Mouse (Mus musculus) hindbrain, embryonic 10.5 days (tissue): ENCODE results near the gene Gpr152. TPM values are rescaled to one million over a fixed set of nuclear protein-coding genes. Genes with fewer than 3 reads are reported as not detected.

ENCODE experiments used
- DNase-seq: peaks from one replicate; pipeline ENCODE4 v3.0.0-alpha.2; 2017; ENCODE audit warnings: low spot score
- H3K27ac ChIP-seq: fragments of 300-500 bp; sonication (generic); 2 replicates; pipeline ENCODE4 v1.5.1; 2016; ENCODE audit warnings: mild to moderate bottlenecking, moderate library complexity
- H3K27me3 ChIP-seq: fragments of 300-500 bp; sonication (generic); 2 replicates; pipeline ENCODE4 v1.6.1; 2016; ENCODE audit warnings: mild to moderate bottlenecking; ENCODE audit not compliant: poor library complexity, insufficient read depth, severe bottlenecking
- H3K36me3 ChIP-seq: fragments of 300-500 bp; sonication (generic); 2 replicates; pipeline ENCODE4 v1.6.1; 2016; ENCODE audit warnings: mild to moderate bottlenecking, moderate library complexity
- H3K4me1 ChIP-seq: fragments of 300-500 bp; sonication (generic); replicated peaks from 2 replicates; pipeline ENCODE4 v1.6.1; 2016; ENCODE audit warnings: mild to moderate bottlenecking
- H3K4me3 ChIP-seq: fragments of 300-500 bp; sonication (generic); 2 replicates; pipeline ENCODE4 v1.5.1; 2016; ENCODE audit warnings: mild to moderate bottlenecking, moderate library complexity
- H3K9me3 ChIP-seq: fragments of 300-500 bp; sonication (generic); 2 replicates; pipeline ENCODE4 v1.6.1; 2016; ENCODE audit warnings: mild to moderate bottlenecking, moderate library complexity
- WGBS: fragments of 180-500 bp; shearing (Covaris S2); methylation state at CpG from one replicate; pipeline ENCODE4 v1.1.7; 2016; 5-methylcytosine and 5-hydroxymethylcytosine counted together
- polyA plus RNA-seq: library from polyadenylated mRNA; unstranded; fragments of >200 nt; fragmentation: Nextera tagmentation; extraction: Ambion mirVana; gene quantifications from 2 replicates; pipeline ENCODE4 v1.2.1, GENCODE M21; 2016

Gene Gpr152
- polyA plus RNA-seq, 1 experiment from 2014 or later, result not detected

DNA sequence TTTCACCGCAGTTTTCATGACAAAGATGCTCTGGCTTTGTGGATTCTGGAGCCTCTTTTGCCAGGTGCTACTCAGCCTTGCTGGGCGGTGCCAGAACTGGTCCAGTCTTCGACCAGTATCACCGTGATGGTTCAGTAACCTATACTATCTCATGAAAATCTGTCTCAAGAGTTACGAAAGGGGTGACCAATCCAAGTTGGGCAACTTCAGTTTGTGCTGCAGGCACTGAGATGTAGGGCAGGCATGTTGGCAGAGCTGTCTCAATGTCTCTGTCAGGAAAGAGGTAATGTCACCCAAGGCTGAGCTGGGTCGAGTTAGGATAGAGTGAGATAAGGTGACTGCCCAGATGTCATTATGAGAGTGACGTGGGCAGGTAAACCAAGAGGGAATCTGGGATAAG is 40.8 kb downstream of the Gpr152 start:
- 88% methylated on average over 7 of the region's 7 CpGs for WGBS
- H3K4me1 ChIP-seq, result peaks cover 31% of the 10 kb centered on the region
- peaks cover 3% of the 10 kb centered on the region; the same call in 1 of the 2 replicates for H3K27me3 ChIP-seq
- no peak overlapping the region for H3K4me3 ChIP-seq
- no peaks in the 10 kb centered on the region for H3K36me3 ChIP-seq
- DNase-seq, result no peak
- H3K27ac ChIP-seq, result no peak overlapping the region
- H3K9me3 ChIP-seq, result no peaks in the 10 kb centered on the region

DNA sequence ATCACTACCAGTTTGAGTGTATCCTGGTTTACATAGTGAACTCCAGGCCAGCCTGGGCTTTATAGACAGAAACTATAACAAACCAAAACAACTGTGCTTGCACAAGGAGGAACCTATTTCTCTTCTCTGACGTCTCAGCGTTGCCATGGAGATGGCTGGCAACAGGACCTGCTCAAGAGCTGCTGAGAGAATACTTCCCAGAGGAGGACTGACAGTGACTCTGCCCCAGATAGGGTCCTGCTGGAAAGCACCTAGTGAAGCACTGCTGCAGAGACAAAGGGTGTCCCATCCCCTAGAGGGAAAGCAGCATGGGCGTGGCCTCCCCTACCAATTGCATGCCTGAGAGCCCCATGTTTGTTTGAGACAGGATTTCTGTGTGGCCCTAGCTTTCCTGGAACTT is 42.3 kb downstream of the Gpr152 start:
- Histone ChIP-seq H3K27me3 (peaks cover under 1% of the 10 kb centered on the region; the same call in 1 of the 2 replicates), H3K27ac (peak overlapping the region; percentile 23; the same call in 1 of the 2 replicates), H3K9me3 (no peaks in the 10 kb centered on the region), H3K4me1 (peaks cover 28% of the 10 kb centered on the region), H3K36me3 (no peaks in the 10 kb centered on the region), H3K4me3 (no peak overlapping the region)
- 34% methylated on average over 3 of the region's 3 CpGs for WGBS
- DNase-seq, result no peak

DNA sequence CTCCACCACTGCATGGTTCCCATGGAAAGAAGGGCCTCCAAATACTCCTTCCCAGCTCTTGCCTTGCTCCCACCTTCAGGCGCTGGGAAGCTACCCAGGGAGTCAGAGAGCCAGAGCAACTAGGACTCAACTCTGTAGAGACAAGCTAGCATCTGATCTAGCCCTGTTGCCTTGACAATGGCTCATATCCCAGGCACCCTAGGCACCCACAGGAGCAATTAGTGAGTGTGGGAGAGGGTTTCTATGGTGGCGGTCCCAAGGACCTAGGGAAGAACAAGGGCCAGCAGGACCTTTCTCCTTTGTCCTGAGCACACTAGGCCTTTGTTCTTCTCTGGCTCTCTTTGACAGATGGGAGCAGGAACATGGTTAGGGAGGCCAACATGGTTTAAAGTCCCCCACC is 44.1 kb downstream of the Gpr152 start:
- Histone ChIP-seq H3K27me3 (no peaks in the 10 kb centered on the region), H3K9me3 (no peaks in the 10 kb centered on the region), H3K27ac (peak overlapping the region; percentile 37), H3K4me1 (peaks cover 28% of the 10 kb centered on the region), H3K4me3 (no peak overlapping the region; the same call in 1 of the 2 replicates), H3K36me3 (no peaks in the 10 kb centered on the region)
- no peak for DNase-seq
- 74% methylated on average over 2 of the region's 2 CpGs for WGBS

DNA sequence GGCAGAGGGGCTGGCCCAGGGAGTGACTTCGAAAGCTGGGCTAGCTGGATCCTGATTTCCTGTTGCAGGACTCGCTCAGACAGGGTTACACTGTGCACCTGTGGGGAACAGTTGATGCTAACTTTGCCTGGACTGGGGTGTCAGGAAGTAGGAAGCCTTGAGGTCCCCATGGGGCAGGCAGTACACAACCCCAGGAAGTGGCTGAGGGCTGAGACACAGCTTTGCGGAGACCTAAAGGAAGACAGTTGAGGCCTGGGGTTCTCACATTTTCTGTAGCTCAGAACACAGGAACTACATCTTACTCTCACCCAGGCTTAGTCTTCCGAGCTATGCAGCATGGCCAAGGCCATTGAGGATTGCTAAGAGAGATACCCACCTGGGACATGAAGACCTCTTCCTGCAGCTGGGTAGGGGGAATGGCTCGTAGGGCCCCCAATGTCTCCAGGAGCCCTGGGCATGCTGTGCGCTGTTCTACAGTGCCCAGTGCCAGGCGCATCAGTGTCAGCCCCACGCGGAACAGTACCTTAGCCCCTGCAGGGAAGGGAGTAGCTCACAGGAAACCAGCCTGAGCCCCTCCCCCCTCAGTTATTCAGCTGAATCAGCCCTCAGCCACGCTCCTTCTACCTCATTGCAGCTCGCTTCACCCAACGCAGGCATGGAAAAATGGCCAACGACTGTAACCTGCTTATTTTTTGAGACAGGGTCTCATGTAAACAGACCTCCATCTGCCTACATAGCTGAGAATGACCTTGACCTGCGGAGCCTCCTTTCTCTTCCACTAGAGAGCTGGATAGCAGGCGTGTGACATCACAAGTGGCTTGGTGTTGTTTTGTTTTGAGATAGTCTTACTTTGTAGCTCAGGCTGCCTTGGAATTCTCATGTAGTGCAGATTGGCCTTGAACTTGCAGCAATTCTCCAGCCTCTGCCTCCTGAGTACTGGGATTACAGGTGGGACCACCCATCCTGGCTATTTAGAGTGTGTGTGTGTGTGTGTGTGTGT is 45.7 kb downstream of the Gpr152 start:
- no peak for DNase-seq
- Histone ChIP-seq H3K36me3 (no peaks in the 10 kb centered on the region), H3K27me3 (no peaks in the 10 kb centered on the region), H3K4me1 (peaks cover 28% of the 10 kb centered on the region), H3K4me3 (no peak overlapping the region), H3K27ac (peak overlapping the region; percentile 16; the same call in 1 of the 2 replicates), H3K9me3 (no peaks in the 10 kb centered on the region)
- WGBS, result 61% methylated on average over 15 of the region's 15 CpGs

DNA sequence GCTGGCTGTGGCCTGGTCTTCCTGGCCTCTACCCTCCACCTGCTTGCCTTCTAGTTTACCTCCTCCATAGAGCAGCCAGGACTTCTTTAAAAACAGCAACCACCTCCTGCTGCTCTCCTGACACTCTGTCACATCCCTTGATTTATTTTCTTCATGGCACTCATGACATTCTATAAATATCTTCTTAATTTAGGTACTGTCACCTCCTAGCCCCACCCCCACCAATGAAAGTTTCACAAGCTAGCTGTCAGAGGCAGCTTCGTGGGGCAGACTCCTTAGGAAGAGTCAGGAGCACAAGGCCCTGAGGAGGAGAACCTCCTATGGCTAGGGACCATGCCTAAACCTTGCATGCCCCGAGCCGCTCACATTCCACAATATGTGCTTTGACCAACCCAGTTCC is 47.7 kb downstream of the Gpr152 start:
- no peak for DNase-seq
- no peaks in the 10 kb centered on the region for H3K27me3 ChIP-seq
- 76% methylated on average over 3 of the region's 3 CpGs for WGBS
- H3K9me3 ChIP-seq, result no peaks in the 10 kb centered on the region
- H3K27ac ChIP-seq, result no peak overlapping the region
- H3K4me1 ChIP-seq, result peaks cover 36% of the 10 kb centered on the region
- H3K4me3 ChIP-seq, result no peak overlapping the region
- H3K36me3 ChIP-seq, result no peaks in the 10 kb centered on the region

DNA sequence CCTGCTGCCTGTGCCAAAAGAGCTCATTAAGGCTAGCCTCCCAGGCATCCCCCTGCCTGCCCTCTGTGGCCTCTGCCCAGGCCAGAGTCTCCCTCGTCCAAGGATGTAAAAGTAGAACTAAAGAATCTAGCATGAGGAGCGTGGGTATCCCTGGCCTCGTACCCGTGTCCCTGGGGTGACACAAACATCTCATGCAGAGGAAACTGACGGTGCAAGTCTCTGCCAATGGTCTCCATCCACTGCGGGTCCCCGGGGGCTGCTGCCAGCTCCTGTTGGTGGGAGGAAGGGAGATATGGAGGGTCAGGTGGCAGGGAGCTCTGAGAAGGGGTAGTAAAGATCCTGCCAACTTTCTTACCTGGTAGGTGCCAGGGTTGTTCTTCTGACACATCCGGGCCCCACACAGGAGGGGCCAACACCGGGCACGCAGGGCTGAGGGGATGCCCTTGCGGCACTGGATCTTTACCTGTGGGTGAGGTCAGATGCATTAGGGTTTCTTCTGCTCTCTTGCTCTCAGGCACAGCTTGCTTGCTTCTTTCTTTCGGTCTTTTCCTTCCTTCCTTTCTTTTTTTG is 49.5 kb downstream of the Gpr152 start:
- no peak for DNase-seq
- Histone ChIP-seq H3K4me3 (no peak overlapping the region), H3K9me3 (no peaks in the 10 kb centered on the region), H3K27ac (no peak overlapping the region), H3K36me3 (peaks cover 13% of the 10 kb centered on the region), H3K4me1 (peaks cover 45% of the 10 kb centered on the region), H3K27me3 (no peaks in the 10 kb centered on the region)
- WGBS, result 88% methylated on average over 12 of the region's 12 CpGs

DNA sequence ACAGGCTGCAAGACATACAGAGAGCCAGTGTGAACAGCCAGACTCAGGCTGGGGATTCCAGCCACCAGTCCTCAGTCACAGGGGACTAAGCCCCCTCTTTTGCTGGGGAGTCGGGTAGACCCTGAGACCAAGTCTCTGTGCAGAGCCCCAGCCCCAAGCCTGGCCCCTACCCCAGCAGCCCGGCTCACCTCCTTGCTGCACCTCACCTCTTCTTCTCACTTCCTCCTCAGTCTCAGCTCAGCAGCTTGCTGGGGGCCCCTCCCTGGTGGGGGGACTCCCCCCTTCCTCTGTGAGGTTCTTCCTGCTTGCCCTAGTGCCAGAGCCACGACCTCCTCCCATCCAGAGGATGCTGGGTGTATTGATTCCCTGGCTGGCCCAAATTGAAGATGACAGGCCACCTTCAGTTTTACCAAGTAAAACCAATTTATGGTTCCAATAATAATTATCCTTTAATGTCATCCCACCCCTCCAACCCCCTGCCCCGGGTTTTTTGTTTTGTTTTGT is 51.3 kb downstream of the Gpr152 start, which contains the start of gene Tbc1d10c:
Gene Tbc1d10c (minus strand): TSS at position 454 of the 504 bp plus-strand sequence.
- Histone ChIP-seq H3K4me3 (peak within 1 kb of the TSS; percentile 95), H3K36me3 (peaks cover 30% of the 10 kb centered on the region), H3K9me3 (no peaks in the 10 kb centered on the region), H3K27ac (peak within 1 kb of the TSS; percentile 97), H3K4me1 (peaks cover 35% of the 10 kb centered on the region), H3K27me3 (no peaks in the 10 kb centered on the region)
- 70% methylated on average over 4 of the region's 4 CpGs for WGBS
- DNase-seq, result no peak

DNA sequence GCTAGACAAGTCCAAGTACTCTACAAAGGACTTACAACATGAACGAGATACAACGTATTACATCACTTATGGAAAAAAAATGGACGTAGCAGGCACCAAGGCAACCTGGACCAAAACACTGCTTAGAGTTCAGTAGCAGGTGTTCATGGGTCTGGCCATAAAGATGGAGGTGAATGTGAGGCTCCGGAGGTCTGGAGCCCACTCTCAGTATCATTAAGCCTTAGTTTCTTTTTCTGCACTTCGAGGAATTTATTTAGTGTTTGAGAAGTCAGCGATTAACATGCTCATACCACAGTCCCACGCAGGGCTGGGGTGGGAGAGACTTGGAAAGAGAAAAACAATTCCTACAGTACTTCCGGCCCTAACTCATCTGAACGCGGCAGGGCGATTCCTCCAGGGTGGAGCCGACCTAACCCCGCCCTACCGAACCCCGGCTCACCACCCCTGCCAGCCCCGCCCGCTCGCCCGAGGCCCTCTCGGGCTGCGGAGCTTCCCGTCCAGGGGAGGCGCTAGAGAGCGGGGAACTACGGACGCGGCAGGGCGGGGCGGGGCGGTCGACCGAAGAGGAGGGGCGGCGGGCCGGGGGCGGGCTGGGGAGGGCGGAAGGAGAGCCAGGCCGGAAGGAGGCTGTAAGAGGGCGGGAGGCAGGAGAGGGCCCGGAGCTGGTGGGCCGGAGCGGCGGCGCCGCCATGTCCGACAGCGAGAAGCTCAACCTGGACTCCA is 52.1 kb downstream of the Gpr152 start, which contains the start of gene Ppp1ca:
Gene Ppp1ca (plus strand): TSS at position 538 of the 723 bp plus-strand sequence.
- WGBS, result 7% methylated on average over 46 of the region's 47 CpGs
- H3K4me3 ChIP-seq, result peak within 1 kb of the TSS; percentile 95
- H3K27me3 ChIP-seq, result no peaks in the 10 kb centered on the region
- DNase-seq, result peak; percentile 97
- H3K36me3 ChIP-seq, result peaks cover 38% of the 10 kb centered on the region
- H3K27ac ChIP-seq, result peak within 1 kb of the TSS; percentile 97
- H3K9me3 ChIP-seq, result no peaks in the 10 kb centered on the region
- peaks cover 42% of the 10 kb centered on the region for H3K4me1 ChIP-seq

DNA sequence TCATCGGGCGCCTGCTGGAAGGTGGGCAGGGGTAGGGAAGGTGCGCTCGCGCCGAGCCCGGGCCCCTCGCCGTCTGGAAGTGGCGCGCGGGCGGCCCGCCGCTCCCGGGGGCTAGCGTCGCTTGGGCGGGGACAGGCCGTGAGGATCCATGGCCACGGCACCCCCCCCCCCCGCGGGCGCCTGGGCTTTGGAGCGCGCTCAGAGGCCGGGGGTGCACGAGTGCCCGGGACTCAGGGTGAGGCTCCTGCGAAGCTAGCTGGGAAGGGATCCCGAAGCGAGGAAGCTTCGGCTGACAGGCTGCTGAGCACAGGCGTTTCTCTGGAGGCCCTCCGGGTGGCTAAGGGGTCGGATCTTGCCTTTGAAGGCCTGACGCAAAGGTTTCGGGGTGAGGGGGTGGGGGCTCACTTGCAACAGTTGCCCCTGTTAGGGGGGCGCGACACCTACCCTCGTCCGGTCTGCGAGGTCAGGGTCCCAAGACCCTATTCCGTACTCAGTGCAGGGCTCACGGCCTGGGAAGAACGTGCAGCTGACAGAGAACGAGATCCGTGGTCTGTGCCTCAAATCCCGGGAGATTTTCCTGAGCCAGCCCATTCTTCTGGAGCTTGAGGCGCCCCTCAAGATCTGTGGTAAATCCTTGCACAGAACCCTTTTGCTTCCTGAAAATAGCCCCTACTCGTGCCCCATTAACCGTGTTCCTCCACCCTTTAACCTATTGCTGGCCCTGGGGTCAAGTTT is 52.8 kb downstream of the Gpr152 start:
- no peaks in the 10 kb centered on the region for H3K9me3 ChIP-seq
- peaks cover 46% of the 10 kb centered on the region for H3K36me3 ChIP-seq
- peaks cover 43% of the 10 kb centered on the region for H3K4me1 ChIP-seq
- H3K27ac ChIP-seq, result peak overlapping the region; percentile 97
- DNase-seq, result no peak
- 1% methylated on average over 52 of the region's 52 CpGs for WGBS
- peak overlapping the region; percentile 95 for H3K4me3 ChIP-seq
- H3K27me3 ChIP-seq, result no peaks in the 10 kb centered on the region

DNA sequence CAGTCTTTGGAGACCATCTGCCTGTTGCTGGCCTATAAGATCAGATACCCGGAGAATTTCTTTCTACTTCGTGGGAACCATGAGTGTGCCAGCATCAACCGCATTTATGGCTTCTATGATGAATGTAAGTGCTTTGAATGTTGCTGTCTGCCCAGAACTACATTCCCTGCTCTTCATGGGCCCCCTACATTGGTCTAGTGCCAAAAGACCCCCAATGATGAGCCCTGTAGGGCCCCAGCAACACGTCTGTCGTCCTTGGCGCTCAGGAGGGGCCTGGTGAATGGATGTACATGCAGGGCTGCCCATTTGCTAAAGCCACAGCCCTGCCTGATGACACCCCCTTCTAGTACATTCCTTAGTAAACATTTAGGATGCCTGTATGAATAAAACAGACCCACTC is 53.5 kb downstream of the Gpr152 start:
- no peak for DNase-seq
- Histone ChIP-seq H3K36me3 (peaks cover 53% of the 10 kb centered on the region), H3K27me3 (no peaks in the 10 kb centered on the region), H3K9me3 (no peaks in the 10 kb centered on the region), H3K4me3 (peak overlapping the region; percentile 95), H3K27ac (peak overlapping the region; percentile 97), H3K4me1 (peaks cover 43% of the 10 kb centered on the region)
- 72% methylated on average over 6 of the region's 6 CpGs for WGBS

DNA sequence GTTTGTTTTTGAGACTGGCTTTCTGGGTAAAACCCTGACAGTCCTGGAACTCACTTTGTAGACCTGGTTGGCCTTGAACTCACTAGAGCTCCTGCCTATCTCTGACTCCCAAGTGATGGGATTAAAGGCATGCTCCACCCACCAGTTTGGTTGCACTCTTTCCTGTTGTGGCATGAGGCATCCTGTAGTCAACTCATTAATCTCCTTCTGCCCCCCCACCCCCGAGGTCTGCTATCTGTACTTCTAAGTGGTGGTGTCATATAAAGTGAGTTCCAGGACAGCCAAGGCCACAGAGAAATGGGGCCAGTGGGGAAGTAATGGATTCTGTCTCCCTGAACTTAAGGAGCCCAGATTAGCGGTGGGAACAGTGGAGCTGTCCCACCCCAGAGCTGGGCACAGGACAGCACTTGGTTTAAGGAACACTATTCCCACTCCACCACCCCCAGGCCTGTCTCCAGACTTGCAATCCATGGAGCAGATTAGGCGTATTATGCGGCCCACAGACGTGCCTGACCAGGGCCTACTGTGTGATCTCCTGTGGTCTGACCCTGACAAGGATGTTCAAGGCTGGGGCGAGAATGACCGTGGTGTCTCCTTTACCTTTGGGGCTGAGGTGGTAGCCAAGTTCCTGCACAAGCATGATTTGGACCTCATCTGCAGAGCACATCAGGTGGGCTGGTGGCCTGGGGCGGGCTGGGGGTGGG is 54.6 kb downstream of the Gpr152 start:
- no peak for DNase-seq
- Histone ChIP-seq H3K27me3 (no peaks in the 10 kb centered on the region), H3K9me3 (no peaks in the 10 kb centered on the region), H3K27ac (no peak overlapping the region), H3K36me3 (peaks cover 63% of the 10 kb centered on the region), H3K4me3 (peak overlapping the region; percentile 95), H3K4me1 (peaks cover 43% of the 10 kb centered on the region)
- WGBS, result 90% methylated on average over 8 of the region's 8 CpGs
